13 mouse cellular contexts compared by ENCODE assay signal in genomic region chr15:84310271-84310670, GRCm38 (mm10). TPM values are rescaled to one million over a fixed set of nuclear protein-coding genes. Genes with fewer than 3 reads are reported as not detected.
A peak's percentile ranks its signal among the peaks of the same experiment; 100 is the strongest.
DNase-seq lines count a peak whose midpoint lies in the region; ATAC-seq and TF ChIP-seq lines count a peak whose summit lies in the region.
"Had no signal": no experiment of that assay in that cellular context is flagged by ENCODE, and none has a peak within 500 bp of the region (broad histone marks: within the 10 kb centered on the region; RNA-seq: fewer than 3 reads in every experiment).

No protein-coding gene starts in this region.

- H3K4me2 ChIP-seq in forebrain, embryonic 13.5 days, result no peak overlapping the region
- no peak overlapping the region for H3K4me2 ChIP-seq in forebrain, postnatal 0 days (ENCODE audit: low read depth)

- DNase-seq in forebrain, embryonic 10.5 days (ENCODE audit: extremely low spot score, low spot score), result no peak
- peak; percentile 55 for DNase-seq in layer of hippocampus, adult 9-11 months
- DNase-seq in layer of hippocampus, adult 9-10 months (ENCODE audit: low spot score), result no peak
- DNase-seq in cerebellum, adult 11 months, result peak; percentile 39
- peak; percentile 81 for DNase-seq in forebrain, postnatal 0 days
- no peak for DNase-seq in ovary, postnatal 10 days (ENCODE audit: low spot score)
- DNase-seq in kidney, adult 8-10 months, result no peak
- DNase-seq: gastrocnemius, postnatal 14 days; kidney, adult 11 months; lung, postnatal 10 days had no signal

- H3K4me1 ChIP-seq in forebrain, embryonic 13.5 days, result peaks cover 57% of the 10 kb centered on the region
- peaks cover 68% of the 10 kb centered on the region for H3K4me1 ChIP-seq in forebrain, embryonic 10.5 days
- peaks cover 10% of the 10 kb centered on the region; the same call in 1 of the 2 replicates for H3K4me1 ChIP-seq in forebrain, postnatal 0 days (ENCODE audit: insufficient read depth)

- no peak overlapping the region for H3K4me3 ChIP-seq in forebrain, embryonic 13.5 days
- no peak overlapping the region for H3K4me3 ChIP-seq in forebrain, embryonic 10.5 days
- H3K4me3 ChIP-seq in forebrain, postnatal 0 days (ENCODE audit: low read depth, low read length), result no peak overlapping the region
- H3K4me3 ChIP-seq: myocyte had no signal

- H3K9me3 ChIP-seq in forebrain, embryonic 13.5 days (replicated peaks), result no peaks in the 10 kb centered on the region
- H3K9me3 ChIP-seq in forebrain, embryonic 10.5 days, result no peaks in the 10 kb centered on the region
- no peaks in the 10 kb centered on the region for H3K9me3 ChIP-seq in forebrain, postnatal 0 days (ENCODE audit: low read length)

- ATAC-seq in forebrain, embryonic 13.5 days, result peak; percentile 80
- peak; percentile 83 for ATAC-seq in forebrain, postnatal 0 days

- peak overlapping the region; percentile 67 for H3K27ac ChIP-seq in forebrain, embryonic 13.5 days
- H3K27ac ChIP-seq in forebrain, embryonic 10.5 days, result no peak overlapping the region
- H3K27ac ChIP-seq in forebrain, postnatal 0 days (ENCODE audit: low read depth, low read length), result peak overlapping the region; percentile 50; the same call in 1 of the 2 replicates

- H3K27me3 ChIP-seq in forebrain, embryonic 13.5 days, result 0 out of 2 replicates have a peak, but pooled peaks cover 3% of the 10 kb centered on the region
- peaks cover 38% of the 10 kb centered on the region for H3K27me3 ChIP-seq in forebrain, embryonic 10.5 days (ENCODE audit: poor library complexity, severe bottlenecking)
- H3K27me3 ChIP-seq in forebrain, postnatal 0 days (ENCODE audit: insufficient read depth, low read length), result no peaks in the 10 kb centered on the region

- TF ChIP-seq CTCF in forebrain, postnatal 0 days (IDR thresholded peaks at IDR 0.05; ENCODE audit: low read depth), result no peak

- WGBS in forebrain, embryonic 13.5 days, result 56% methylated on average over 11 of the region's 11 CpGs
- 83% methylated on average over 11 of the region's 11 CpGs for WGBS in forebrain, embryonic 10.5 days
- 29% methylated on average over 11 of the region's 11 CpGs for WGBS in forebrain, postnatal 0 days

- H3K36me3 ChIP-seq in forebrain, embryonic 13.5 days (ENCODE audit: poor library complexity, severe bottlenecking), result no peaks in the 10 kb centered on the region
- H3K36me3 ChIP-seq in forebrain, embryonic 10.5 days (replicated peaks), result no peaks in the 10 kb centered on the region
- no peaks in the 10 kb centered on the region for H3K36me3 ChIP-seq in forebrain, postnatal 0 days (ENCODE audit: insufficient read depth)
- H3K36me3 ChIP-seq: G1E had no signal

- no peak overlapping the region for H3K9ac ChIP-seq in forebrain, embryonic 13.5 days
- no peak overlapping the region for H3K9ac ChIP-seq in forebrain, postnatal 0 days

RNA-seq across cellular contexts. Expression of gene Parvg, which starts 13.6 kb away (rescaled TPM):
- 0.64 and 0.66 TPM in 2 replicates for polyA plus RNA-seq in forebrain, embryonic 13.5 days (2015; fragmentation: Nextera tagmentation; extraction: Ambion mirVana)
- polyA plus RNA-seq in forebrain, embryonic 10.5 days (2016; fragmentation: Nextera tagmentation; extraction: Ambion mirVana), result 1.0 TPM in 2 replicates
- total RNA-seq in forebrain, postnatal 0 days (2014; rRNA removed), result 1.6 and 2.1 TPM in 2 replicates
- polyA plus RNA-seq in forebrain, postnatal 0 days (2015; fragmentation: Nextera tagmentation; extraction: Ambion mirVana), result 1.6 and 1.7 TPM in 2 replicates
- total RNA-seq: G1E had no signal

Comparison
In these comparisons a context has a peak if more than half of its experiments do, and no peak if none do; other contexts are left out.
1. DNase-seq: peak in layer of hippocampus, adult 9-11 months (single experiment), cerebellum, adult 11 months (single experiment) and forebrain, postnatal 0 days (single experiment); none in forebrain, embryonic 10.5 days (single experiment), layer of hippocampus, adult 9-10 months (single experiment), ovary, postnatal 10 days (single experiment) and kidney, adult 8-10 months (0 of 2).